Mouse (Mus musculus): ENCODE data around the gene Mfap2.

Gene Mfap2

DNA sequence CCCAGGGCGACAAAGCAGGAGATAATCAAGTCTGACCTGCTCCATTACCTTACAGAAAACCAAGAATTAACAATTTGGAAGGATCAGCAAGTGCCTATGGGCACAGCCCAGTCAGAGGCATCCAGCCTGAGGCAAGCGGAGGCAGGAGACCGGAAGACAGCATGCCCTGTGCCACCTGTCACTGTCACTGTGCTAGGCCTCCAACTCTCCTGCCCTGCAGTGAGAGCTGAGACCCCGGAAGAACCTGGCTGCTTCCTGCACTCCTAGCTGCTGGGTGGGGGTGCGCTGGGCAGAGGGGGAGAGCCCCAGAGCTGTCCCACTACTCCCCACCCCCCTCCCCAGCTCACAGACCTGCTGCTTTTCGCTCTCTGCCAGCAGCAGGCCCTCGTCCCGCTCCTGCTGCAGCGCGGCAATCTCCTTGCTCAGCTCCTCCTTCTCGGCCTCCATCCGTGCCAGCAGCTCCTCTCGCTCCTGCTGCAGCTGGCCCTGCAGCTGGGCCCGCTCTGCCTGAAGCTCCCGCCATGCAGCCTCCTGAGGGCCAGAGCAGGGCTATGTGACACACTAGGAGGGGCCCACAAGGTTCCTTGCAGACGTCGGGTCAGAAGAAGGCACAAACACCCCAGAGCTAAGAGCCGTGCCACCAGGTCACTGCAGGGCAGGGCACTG is 20.5 kb downstream of the Mfap2 start:
- no peak for DNase-seq

DNA sequence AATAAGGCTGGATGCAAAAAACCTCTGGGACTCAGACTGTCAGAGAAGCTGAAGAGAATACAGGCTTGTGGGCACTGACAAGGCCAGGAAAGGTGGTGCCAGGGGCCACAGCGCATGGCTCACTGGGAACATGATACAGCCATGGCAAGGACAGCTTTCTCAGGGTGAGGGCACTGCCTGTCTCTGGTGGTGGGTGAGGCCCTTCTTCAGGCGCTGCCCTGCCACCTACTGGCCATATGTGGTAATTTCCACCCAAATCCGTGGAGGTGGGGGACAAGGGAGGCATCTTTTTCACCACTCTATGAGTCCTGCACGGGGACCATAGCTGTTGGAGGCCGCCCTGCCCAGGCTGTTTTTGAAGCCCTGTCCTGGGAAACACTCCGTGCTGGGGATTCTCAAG is 21.5 kb downstream of the Mfap2 start:
- peak; percentile 97 for DNase-seq

DNA sequence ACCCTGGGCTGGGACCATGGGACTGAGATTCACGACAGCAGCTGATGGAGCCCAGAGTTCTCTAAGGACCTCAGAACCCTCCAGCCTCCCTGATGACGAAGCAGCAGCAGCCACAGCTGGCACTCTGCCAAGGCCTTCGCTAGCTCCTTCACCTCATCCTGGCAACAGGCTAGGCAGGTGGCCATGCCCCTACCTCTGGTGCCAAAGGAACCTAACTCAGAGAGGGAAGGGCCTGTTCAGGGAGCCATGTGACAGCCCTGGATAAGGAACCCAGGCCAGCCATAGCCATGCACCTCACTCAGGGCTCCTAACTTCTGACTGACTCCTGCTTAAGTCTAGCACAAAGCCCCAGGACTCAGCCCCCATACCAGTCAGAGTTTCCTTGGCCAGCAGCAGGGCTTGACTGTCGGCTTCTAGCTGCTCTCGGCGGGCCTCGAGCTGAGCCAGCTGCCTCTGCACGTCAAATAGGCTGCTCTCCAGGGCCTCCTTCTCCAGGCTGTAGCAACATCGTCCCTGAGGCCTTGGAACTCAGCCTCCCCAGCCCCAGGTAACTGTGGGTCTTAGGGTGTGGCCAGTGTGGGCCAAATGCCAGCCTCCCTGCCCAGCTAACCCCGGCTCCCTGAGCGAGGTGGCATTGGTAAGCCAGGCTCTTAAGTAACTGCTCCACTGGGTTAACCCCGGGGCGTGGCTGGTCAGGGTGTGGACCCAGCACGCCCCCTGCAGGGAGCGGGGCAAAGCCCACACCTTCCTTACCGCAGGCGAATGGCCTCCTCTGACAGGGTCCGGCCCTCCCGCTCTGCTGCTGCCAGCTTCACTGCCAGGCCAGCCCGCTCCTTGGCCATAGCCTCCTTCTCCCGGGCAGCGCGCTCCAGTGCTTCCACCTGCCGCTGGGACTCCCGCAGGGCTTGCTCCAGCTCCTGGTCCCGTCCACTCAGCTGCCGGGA is 23.7 kb downstream of the Mfap2 start:
- DNase-seq, result no peak

DNA sequence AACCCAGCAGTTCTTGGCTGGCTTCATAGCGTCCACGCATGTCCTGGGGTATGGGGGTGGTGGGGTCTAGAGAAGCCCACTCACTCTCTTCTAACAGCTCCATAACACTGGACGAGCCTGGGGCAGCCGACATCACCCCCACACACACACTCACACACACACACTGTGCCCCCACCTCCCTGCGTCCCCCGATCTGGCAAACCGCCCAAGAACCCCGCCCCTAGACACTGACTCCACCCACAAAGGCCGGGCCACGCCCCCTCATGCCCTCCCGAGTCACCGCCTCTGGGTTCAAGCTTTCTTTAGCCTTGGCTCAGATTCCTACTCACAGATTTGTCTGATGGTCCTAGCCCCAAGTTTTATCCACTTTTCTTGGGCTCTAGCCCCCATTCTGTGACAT is 30.9 kb downstream of the Mfap2 start:
- DNase-seq, result no peak

DNA sequence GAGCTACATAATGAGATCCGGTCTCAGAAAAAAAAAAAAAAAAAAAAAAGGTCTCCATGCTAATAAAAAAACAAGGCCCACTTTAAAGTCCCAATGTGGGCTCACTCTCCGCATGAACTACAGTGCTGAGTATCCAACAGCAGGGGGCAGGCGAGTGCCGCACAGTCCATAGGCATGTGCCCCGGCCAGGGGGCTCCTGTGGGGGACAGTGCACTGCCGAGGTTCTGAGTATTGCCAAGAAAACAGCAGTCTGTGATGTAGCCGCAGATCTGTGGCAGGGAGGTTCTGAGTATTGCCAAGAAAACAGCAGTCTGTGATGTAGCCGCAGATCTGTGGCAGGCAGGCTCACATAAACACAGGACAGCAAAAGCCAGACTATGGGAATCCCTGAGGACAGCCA is 34.6 kb downstream of the Mfap2 start:
- DNase-seq, result no peak

DNA sequence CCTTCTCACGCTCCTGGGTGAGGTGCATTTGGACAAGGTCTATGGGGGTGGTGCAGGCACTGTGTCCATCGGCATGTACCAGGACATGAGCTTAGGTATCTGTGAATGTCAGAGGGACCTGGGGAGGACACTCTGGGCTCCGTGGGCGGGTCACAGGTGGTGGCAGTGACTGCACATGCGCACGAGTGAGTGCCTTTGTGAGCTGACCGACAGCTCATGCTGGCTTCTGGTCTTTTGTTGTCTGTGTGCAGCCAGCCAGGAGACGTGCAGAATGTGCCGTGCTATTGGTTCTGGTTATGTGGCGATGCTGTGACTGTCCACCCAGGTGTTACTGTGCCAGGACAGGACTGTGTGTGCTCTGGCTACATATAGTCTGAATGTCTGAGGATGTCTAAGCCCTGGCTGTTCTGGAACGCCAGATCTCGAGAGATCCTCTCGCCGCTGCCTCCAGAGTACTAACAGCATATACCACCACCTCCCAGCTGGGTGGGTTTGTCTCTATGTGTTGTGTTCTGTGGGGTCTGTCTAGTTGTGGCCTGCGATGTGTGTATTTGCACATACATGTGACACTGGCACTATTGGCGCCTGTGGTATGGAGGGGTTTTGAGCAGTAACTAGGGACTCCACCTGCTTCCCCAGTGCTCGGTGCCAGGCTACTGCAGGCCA is 38.7 kb downstream of the Mfap2 start:
- DNase-seq, result no peak

DNA sequence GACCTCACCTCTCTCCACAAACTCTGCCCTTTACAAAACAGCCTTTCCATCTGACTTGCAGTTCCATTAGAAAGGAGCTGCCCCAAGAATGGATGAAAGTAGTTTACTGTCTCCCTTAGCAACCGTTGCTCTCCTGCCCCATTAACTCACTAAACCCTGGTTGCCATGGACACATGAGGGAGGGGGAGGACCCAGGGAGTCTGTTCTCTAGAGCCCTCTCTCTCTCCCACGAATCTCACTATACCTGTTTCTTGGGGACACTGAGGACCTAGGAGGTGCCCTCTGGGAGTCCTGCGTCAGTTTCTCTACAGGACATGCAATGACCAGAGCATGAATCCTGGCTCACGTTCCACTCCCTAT is 39.2 kb downstream of the Mfap2 start:
- DNase-seq, result no peak

DNA sequence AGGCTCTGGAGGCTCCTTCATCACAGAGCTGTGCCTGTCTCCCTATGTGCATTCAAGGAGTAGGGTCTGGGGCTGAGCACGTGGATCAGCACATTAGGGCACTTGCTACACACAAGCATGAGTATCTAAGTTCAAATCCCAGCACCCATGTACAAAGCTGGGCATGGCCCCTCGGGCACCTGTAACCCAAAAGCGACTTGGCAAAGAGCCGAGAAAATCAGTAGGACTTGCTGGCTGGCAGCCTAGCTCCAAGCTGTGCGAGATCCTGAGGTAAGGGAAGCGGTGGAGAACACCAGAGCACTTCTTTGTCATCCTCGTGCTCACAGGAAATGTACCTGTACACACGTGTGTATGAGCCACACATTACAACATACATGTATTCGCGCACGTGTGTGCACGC is 42.2 kb downstream of the Mfap2 start:
- no peak for DNase-seq

DNA sequence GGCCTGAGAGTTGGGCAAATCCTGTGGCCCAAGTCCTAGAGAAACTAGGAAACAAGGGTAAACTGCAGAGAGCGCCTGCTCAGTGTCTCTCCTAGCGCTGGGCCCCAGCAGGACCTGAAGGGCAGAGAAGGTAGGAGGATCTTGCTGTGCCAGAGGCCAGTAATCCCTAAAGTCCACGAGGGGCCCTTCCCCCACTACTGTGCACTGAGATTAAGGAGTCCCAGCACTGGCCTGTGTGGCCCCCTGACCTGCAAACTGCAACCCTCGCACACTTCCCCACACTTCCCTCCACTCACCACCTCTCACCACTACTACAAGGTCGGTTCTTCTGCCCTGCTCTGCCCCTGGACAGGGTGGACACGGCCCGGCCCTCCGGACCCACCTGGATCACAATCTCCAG is 42.9 kb downstream of the Mfap2 start:
- no peak for DNase-seq

DNA sequence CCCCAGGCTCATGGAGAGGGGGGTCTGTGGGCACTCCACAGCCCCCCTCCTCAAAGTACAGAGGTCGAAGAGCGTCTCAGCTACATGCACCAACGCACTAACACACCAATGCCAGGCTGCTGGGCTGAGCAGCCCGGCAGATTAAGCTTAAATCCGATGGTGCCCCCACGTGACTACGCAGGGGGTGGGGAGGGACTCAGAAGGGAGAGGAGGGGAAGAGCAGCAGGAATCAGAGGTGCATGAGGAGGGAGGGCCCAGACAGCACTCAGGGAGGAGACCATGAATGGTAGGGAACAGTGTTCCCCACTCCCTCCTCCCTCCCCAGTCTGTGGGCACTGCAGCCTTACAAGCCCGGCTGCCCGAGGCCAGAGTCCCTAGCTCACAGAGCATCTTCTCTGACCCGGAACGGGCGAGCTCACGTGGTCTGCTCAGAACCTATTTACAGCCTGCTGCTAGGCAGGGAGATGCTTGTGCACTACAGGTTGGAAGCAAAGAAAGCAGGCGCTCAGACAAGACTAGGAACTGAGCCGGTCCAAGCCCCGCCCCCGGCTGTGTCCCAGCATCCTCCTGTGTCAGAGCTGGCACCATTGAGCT is 43.4 kb downstream of the Mfap2 start:
- DNase-seq, result no peak

DNA sequence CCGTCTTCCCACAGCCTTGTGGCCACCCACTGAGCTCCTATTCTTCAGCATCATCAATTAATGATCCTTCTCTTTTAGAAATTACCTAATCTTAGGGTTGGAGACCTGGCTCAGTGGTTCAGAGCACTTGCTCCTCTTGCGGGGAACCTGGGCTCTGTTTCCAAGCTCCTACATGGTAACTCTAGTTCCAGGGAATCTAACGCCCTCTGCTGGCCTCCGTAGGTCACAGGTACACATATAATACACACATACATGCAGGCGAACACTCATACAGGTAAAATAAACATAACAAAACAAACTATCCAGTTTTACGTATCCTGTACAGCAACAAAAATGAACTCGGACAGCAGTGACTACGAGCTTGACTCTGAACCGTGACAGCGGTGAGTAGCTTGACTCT is 46.8 kb downstream of the Mfap2 start:
- no peak for DNase-seq

DNA sequence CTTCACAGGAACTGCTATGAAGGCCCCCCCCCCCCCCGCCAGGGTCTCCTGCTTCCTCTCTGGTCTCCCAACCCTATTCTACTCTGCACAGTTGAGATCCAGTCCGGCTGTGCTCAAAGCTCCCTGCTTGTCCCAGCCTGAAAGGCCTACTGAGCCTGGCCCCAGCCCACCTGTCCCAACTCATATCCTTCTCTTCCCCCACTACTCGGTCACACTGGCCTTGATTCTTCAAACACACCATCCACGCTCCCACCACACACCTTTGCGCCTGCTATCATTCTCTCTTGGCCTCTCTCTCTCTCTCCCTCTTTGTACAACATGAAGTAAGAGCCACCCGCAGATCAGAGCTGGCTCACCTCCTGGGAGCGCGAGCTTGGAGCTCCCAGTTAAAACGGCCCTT is 48.6 kb downstream of the Mfap2 start:
- DNase-seq, result peak; percentile 90

DNA sequence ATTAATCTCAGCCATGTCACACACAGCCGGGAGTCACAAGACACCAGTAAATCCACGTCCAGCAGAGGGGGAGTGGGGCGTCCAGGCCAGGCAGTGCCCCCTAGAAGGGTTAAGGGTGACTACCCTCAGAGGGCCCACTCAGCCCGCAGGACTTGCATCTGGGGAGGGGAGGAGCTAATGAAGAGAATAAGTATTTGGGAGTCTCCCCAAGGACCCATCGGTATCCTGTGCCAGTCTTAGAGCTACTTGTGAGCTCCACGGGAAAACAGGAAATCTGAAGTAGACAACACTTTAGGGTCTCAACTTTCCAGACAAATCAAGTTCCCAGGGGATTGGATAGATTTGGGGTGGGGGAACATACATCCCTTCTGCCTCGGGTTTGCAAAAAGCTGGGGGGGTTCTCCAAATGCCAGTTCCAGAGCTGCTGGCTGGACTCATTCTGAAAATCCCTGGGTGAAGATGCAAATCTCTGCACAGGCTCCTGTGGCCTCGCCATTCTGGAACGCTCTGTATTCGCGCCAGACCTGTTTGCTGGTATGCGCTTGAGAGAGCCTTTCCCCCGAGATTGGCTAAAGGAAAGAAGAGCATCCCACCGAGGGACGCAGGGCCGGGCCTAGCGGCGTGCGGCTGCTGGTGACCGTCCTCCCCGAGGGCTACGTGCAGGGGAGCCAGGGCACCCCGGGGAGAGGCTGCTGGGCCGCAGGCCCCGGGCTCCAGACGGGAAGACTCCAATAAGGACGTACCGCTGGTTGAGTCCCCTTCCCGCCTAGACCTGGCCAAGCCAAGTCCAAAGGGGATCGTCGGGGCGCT is 49.6 kb downstream of the Mfap2 start:
- no peak for DNase-seq

DNA sequence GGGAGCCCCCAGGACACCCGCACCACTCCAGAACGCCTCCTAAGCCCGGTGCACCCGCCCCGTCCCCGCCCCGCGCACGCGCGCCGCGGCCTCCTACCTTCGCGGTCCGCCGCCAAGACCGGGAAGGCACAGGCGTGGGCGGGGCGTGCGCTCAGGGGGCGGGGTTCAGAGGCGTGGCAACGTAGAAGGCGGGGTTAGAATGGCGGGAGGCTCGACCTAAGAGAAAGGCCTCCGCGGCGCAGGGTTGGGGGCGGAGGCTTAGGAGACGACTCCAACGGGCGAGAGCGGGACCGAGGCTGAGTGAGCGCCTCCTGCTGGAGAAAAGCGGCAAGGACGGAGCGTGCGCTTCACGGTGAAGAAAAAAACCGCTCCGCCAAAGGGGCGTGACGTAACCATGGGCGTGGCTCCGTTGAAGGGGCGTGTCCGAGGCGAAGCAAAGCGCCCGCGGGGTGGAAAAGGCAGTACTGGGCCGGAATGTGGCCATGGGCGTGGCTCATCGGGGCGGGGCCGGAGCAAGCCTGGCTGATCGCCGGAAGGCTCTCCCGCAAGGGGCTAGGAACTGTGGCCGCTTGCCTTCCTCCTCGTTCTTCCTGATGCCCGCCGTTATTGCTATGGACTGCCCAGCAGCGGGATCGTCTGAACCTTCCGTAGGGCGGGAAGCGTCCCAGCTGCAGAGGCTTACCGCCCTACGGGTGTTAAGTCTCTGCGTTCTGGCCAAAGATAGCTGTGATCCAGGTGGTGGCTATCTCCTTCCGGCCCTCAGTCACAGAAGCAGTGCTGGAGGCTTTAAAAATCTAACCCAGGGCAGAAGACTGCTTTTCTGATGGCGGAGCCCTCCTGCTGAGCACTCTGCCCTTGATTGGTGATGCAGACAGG is 50.4 kb downstream of the Mfap2 start, which contains the start of gene Crocc:
Crocc (minus strand) TSS at position 125 of the 876 bp plus-strand sequence.
- DNase-seq, result peak; percentile 100

DNA sequence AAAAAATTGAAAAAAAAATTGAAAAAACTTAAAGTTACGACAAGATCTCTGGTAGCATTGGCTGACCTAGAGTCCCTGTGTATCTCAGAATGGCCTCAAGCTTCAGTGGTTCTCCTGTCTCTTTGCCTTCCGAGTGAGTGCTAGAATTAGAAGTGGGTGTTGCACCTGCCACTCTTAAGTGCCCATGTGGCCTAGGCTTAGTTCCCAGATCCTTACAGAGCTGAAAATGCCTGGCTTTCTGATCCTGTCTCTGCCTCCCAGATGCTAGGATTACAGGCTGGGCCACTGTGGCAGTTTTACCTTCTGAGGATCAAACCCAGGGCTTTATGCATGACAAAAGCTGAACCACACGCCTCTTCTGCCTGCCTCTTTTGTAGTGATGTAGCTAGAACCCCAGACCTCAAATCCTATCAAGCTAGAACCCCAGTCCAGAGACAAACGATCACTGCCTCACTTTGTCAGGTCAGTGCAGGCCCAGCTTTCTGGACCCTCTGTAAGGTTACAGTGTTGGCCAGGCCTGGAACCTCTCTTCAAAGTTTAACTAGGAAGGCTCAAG is 54.0 kb downstream of the Mfap2 start:
- DNase-seq, result peak; percentile 87

DNA sequence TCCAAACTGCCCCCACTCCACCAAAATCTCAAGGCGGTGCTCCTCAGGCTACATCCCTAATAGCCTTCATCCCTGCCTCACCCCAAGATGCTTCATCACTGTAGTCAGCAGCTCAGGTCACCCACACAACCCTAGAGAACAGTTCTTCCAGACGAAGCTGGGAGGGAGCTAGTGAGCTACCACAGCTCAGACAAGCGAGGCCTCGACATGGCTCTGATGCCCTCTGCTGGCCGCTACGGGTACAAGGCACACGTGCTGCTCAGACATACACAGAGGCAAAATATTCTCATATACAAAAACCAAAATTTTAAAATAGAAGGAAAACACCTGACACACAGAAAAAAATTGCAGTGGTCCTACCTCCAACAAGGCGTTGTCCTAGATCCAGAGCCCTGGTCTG is 54.9 kb downstream of the Mfap2 start:
- DNase-seq, result peak; percentile 96
